Mouse (Mus musculus) embryonic facial prominence, embryonic 14.5 days (tissue): ENCODE measurements around the gene Kcnj15. TPM values are rescaled to one million over a fixed set of nuclear protein-coding genes. Genes with fewer than 3 reads are reported as not detected.

ENCODE experiments used
- ATAC-seq: fragments of 200-750 bp; cut with Nextera tagmentation; 2 replicates; pipeline ENCODE4 v1.8.0; 2017; ENCODE audit warnings: low read depth, moderate number of reproducible peaks, moderate TSS enrichment
- DNase-seq: peaks from one replicate; pipeline ENCODE4 v3.0.0-alpha.2; 2015; ENCODE audit warnings: low spot score
- H3K27ac ChIP-seq: fragments of 300-500 bp; sonication (generic); replicated peaks from 2 replicates; pipeline ENCODE4 v1.5.1; 2014; ENCODE audit warnings: low read depth, mild to moderate bottlenecking, low read length, moderate library complexity
- H3K27me3 ChIP-seq: fragments of 300-500 bp; sonication (generic); replicated peaks from 2 replicates; pipeline ENCODE4 v1.6.1; 2014; ENCODE audit warnings: low read length; ENCODE audit not compliant: control insufficient read depth, insufficient read depth
- H3K36me3 ChIP-seq: fragments of 300-500 bp; sonication (generic); 2 replicates; pipeline ENCODE4 v1.6.1; 2014; ENCODE audit warnings: low read length, mixed read lengths; ENCODE audit not compliant: control insufficient read depth, insufficient read depth
- H3K4me1 ChIP-seq: fragments of 300-500 bp; sonication (generic); 2 replicates; pipeline ENCODE4 v1.6.1; 2014; ENCODE audit warnings: antibody characterized with exemption, low read length; ENCODE audit not compliant: control insufficient read depth, insufficient read depth
- H3K4me2 ChIP-seq: fragments of 300-500 bp; sonication (generic); 2 replicates; pipeline ENCODE4 v1.6.1; 2014; ENCODE audit warnings: low read depth, mild to moderate bottlenecking, low read length, moderate library complexity, mixed read lengths
- H3K4me3 ChIP-seq: fragments of 300-500 bp; sonication (generic); 2 replicates; pipeline ENCODE4 v1.5.1; 2014; ENCODE audit warnings: low read depth, mild to moderate bottlenecking, low read length
- H3K9ac ChIP-seq: fragments of 300-500 bp; sonication (generic); 2 replicates; pipeline ENCODE4 v1.6.1; 2014; ENCODE audit warnings: low read depth, mild to moderate bottlenecking, low read length, moderate library complexity, mixed read lengths
- H3K9me3 ChIP-seq: fragments of 300-500 bp; sonication (generic); 2 replicates; pipeline ENCODE4 v1.6.1; 2016; ENCODE audit warnings: low read length; ENCODE audit not compliant: control insufficient read depth
- WGBS: fragments of 180-500 bp; shearing (Covaris S2); extraction: QIAGEN DNeasy Blood & Tissue Kit; methylation state at CpG from one replicate; pipeline ENCODE4 v1.1.7; 2014; 5-methylcytosine and 5-hydroxymethylcytosine counted together
- polyA plus RNA-seq: library from polyadenylated mRNA; unstranded; fragments of >200 nt; fragmentation: Nextera tagmentation; extraction: Ambion mirVana; gene quantifications from 2 replicates; pipeline ENCODE4 v1.2.1, GENCODE M21; 2014

Kcnj15 gene
- polyA plus RNA-seq, 1 experiment from 2014 or later: 2.4 TPM

- no peak for DNase-seq
Observed at GRCm38 (mm10) chr16:95219459-95219858, 37.9 kb upstream of the Kcnj15 start.

GRCm38 (mm10) chr16:95221051-95221450 is 36.3 kb upstream of the Kcnj15 start:
- Histone ChIP-seq H3K9ac (no peak overlapping the region), H3K4me3 (no peak overlapping the region), H3K27me3 (no peaks in the 10 kb centered on the region), H3K9me3 (no peaks in the 10 kb centered on the region), H3K4me1 (peaks cover 10% of the 10 kb centered on the region), H3K36me3 (no peaks in the 10 kb centered on the region), H3K27ac (no peak overlapping the region; the same call in 1 of the 2 replicates), H3K4me2 (no peak overlapping the region)
- DNase-seq (peak; percentile 75), ATAC-seq (peak; percentile 66; the same call in 1 of the 2 replicates)
- 48% methylated on average over 4 of the region's 4 CpGs for WGBS

More at GRCm38 (mm10) chr16:95219459-95219858, 37.9 kb upstream of the Kcnj15 start:
- H3K4me1 ChIP-seq: peaks cover 10% of the 10 kb centered on the region
- H3K9me3 ChIP-seq: no peaks in the 10 kb centered on the region
- H3K9ac ChIP-seq: no peak overlapping the region
- H3K27me3 ChIP-seq: no peaks in the 10 kb centered on the region
- H3K27ac ChIP-seq: no peak overlapping the region
- 63% methylated on average over 2 of the region's 2 CpGs for whole genome bisulfite sequencing
- H3K4me3 ChIP-seq: no peak overlapping the region
- ATAC-seq: no peak
- H3K4me2 ChIP-seq: no peak overlapping the region
- no peaks in the 10 kb centered on the region for H3K36me3 ChIP-seq

GRCm38 (mm10) chr16:95222026-95222718 is 35.2 kb upstream of the Kcnj15 start:
- no peaks in the 10 kb centered on the region for H3K9me3 ChIP-seq
- H3K27ac ChIP-seq: peak overlapping the region; percentile 16; the same call in 1 of the 2 replicates
- ATAC-seq: peak; percentile 69
- H3K4me3 ChIP-seq: no peak overlapping the region
- H3K4me2 ChIP-seq: no peak overlapping the region
- peaks cover 10% of the 10 kb centered on the region for H3K4me1 ChIP-seq
- H3K27me3 ChIP-seq: no peaks in the 10 kb centered on the region
- WGBS: 42% methylated on average over 7 of the region's 7 CpGs
- H3K9ac ChIP-seq: no peak overlapping the region
- peak; percentile 55 for DNase-seq
- H3K36me3 ChIP-seq: no peaks in the 10 kb centered on the region

- no peak overlapping the region for H3K4me2 ChIP-seq
- H3K27ac ChIP-seq: no peak overlapping the region
- no peak overlapping the region for H3K4me3 ChIP-seq
- DNase-seq (no peak), ATAC-seq (no peak)
- H3K9ac ChIP-seq: no peak overlapping the region
- 81% methylated on average over 8 of the region's 8 CpGs for WGBS
- H3K4me1 ChIP-seq: peaks cover 10% of the 10 kb centered on the region
- no peaks in the 10 kb centered on the region for H3K27me3 ChIP-seq
- H3K9me3 ChIP-seq: no peaks in the 10 kb centered on the region
- no peaks in the 10 kb centered on the region for H3K36me3 ChIP-seq
Observed at GRCm38 (mm10) chr16:95223435-95223834, 33.9 kb upstream of the Kcnj15 start.

- Histone ChIP-seq H3K36me3 (no peaks in the 10 kb centered on the region), H3K4me1 (peaks cover 10% of the 10 kb centered on the region), H3K9me3 (no peaks in the 10 kb centered on the region), H3K4me2 (no peak overlapping the region), H3K4me3 (no peak overlapping the region), H3K27ac (no peak overlapping the region; the same call in 1 of the 2 replicates), H3K27me3 (no peaks in the 10 kb centered on the region), H3K9ac (no peak overlapping the region)
- ATAC-seq: no peak
- no peak for DNase-seq
- 58% methylated on average over 7 of the region's 7 CpGs for WGBS
Observed at GRCm38 (mm10) chr16:95225285-95225684, 32.1 kb upstream of the Kcnj15 start.

- H3K9ac ChIP-seq: no peak overlapping the region
- no peak for ATAC-seq
Observed at GRCm38 (mm10) chr16:95231768-95232167, 25.6 kb upstream of the Kcnj15 start.

GRCm38 (mm10) chr16:95234891-95235548 is 22.3 kb upstream of the Kcnj15 start:
- H3K4me3 ChIP-seq: no peak overlapping the region
- no peaks in the 10 kb centered on the region for H3K27me3 ChIP-seq
- no peaks in the 10 kb centered on the region for H3K4me1 ChIP-seq
- 75% methylated on average over 2 of the region's 2 CpGs for WGBS
- no peaks in the 10 kb centered on the region for H3K9me3 ChIP-seq
- no peak overlapping the region for H3K27ac ChIP-seq
- H3K36me3 ChIP-seq: no peaks in the 10 kb centered on the region
- H3K4me2 ChIP-seq: no peak overlapping the region
- H3K9ac ChIP-seq: no peak overlapping the region
- DNase-seq (no peak), ATAC-seq (no peak; the same call in 1 of the 2 replicates)

More at GRCm38 (mm10) chr16:95231768-95232167, 25.6 kb upstream of the Kcnj15 start:
- Histone ChIP-seq H3K36me3 (no peaks in the 10 kb centered on the region), H3K9me3 (no peaks in the 10 kb centered on the region), H3K4me1 (no peaks in the 10 kb centered on the region; the same call in 1 of the 2 replicates), H3K27me3 (no peaks in the 10 kb centered on the region), H3K4me3 (no peak overlapping the region), H3K27ac (no peak overlapping the region), H3K4me2 (no peak overlapping the region)
- no peak for DNase-seq
- 76% methylated on average over 4 of the region's 4 CpGs for WGBS

- H3K27ac ChIP-seq: no peak overlapping the region
- 66% methylated on average over 7 of the region's 7 CpGs for WGBS
Observed at GRCm38 (mm10) chr16:95239209-95239925, 18.0 kb upstream of the Kcnj15 start.

More at GRCm38 (mm10) chr16:95239209-95239925, 18.0 kb upstream of the Kcnj15 start:
- no peak overlapping the region for H3K4me3 ChIP-seq
- ATAC-seq: no peak
- DNase-seq: no peak
- no peak overlapping the region for H3K4me2 ChIP-seq
- no peaks in the 10 kb centered on the region for H3K27me3 ChIP-seq
- peaks cover 5% of the 10 kb centered on the region; the same call in 1 of the 2 replicates for H3K4me1 ChIP-seq
- H3K9me3 ChIP-seq: no peaks in the 10 kb centered on the region
- no peak overlapping the region for H3K9ac ChIP-seq
- H3K36me3 ChIP-seq: no peaks in the 10 kb centered on the region
